Mouse (Mus musculus) cerebellum, adult 2 months (tissue): ENCODE results near the gene Lin7a. TPM values are rescaled to one million over a fixed set of nuclear protein-coding genes. Genes with fewer than 3 reads are reported as not detected.
A peak's percentile ranks its signal among the peaks of the same experiment; 100 is the strongest.

Experiments
- DNase-seq, 2 experiments: peaks; one replicate each; pipeline ENCODE4 v3.0.0; 2021
- H3K27ac ChIP-seq: fragments of 200-500 bp; 2 replicates; pipeline ENCODE4 v1.5.1; 2012; ENCODE audit warnings: low read length, control low read depth, inconsistent platforms; ENCODE audit not compliant: insufficient read depth
- H3K27me3 ChIP-seq: fragments of 200-500 bp; 2 replicates; pipeline ENCODE4 v1.6.1; 2012; ENCODE audit warnings: inconsistent platforms, mild to moderate bottlenecking, low read length, moderate library complexity; ENCODE audit not compliant: control insufficient read depth, insufficient read depth
- H3K4me1 ChIP-seq: fragments of 200-500 bp; 2 replicates; pipeline ENCODE4 v1.6.1; 2011; ENCODE audit warnings: low read length; ENCODE audit not compliant: control insufficient read depth, insufficient read depth
- H3K4me3 ChIP-seq: fragments of 200-500 bp; replicated peaks from 2 replicates; pipeline ENCODE3; 2011; ENCODE audit warnings: mild to moderate bottlenecking, low read depth, low read length, control low read depth; ENCODE audit not compliant: insufficient read depth
- CTCF ChIP-seq: fragments of 200-500 bp; IDR thresholded peaks from 2 replicates; pipeline ENCODE4 v1.5.1; 2011; ENCODE audit warnings: low read depth, mild to moderate bottlenecking, control low read depth, low read length, moderate library complexity, borderline replicate concordance; ENCODE audit not compliant: insufficient read depth
- POLR2A ChIP-seq: fragments of 200-500 bp; IDR thresholded peaks from 2 replicates; pipeline ENCODE4 v1.6.1; 2011; ENCODE audit warnings: low read length, control low read depth, borderline replicate concordance; ENCODE audit not compliant: insufficient read depth
- WGBS: fragments of 180-500 bp; shearing (Covaris S2); methylation state at CpG from one replicate; pipeline ENCODE4 v1.1.7; 2018; 5-methylcytosine and 5-hydroxymethylcytosine counted together
- polyA plus RNA-seq: library from polyadenylated mRNA; depleted of rRNA; stranded (reverse); fragments of >200 nt; gene quantifications from 2 replicates; pipeline ENCODE4 v1.2.3, GENCODE M21; 2012; rRNA removed

Lin7a gene
- polyA plus RNA-seq, 1 experiment: 49.4 TPM

- 8% methylated on average over 4 of the region's 4 CpGs for WGBS
- peak; percentile 88 to 94 for DNase-seq
- H3K4me3 ChIP-seq: no peak overlapping the region
- H3K4me1 ChIP-seq: peaks cover 6% of the 10 kb centered on the region; the same call in 1 of the 2 replicates
- H3K27ac ChIP-seq: peak overlapping the region; percentile 88
- no peaks in the 10 kb centered on the region for H3K27me3 ChIP-seq
- peak; percentile 14; the same call in 1 of the 2 replicates for TF ChIP-seq POLR2A
- TF ChIP-seq CTCF: peak; percentile 97
These were observed 118.0 kb downstream of the Lin7a start for GRCm38 (mm10) chr10:107389505-107389904.

GRCm38 (mm10) chr10:107405347-107405746 is 133.9 kb downstream of the Lin7a start:
- H3K27ac ChIP-seq: no peak overlapping the region
- TF ChIP-seq POLR2A (no peak), CTCF (no peak)
- H3K4me3 ChIP-seq: no peak overlapping the region
- no peak for DNase-seq
- H3K4me1 ChIP-seq: no peaks in the 10 kb centered on the region; the same call in 1 of the 2 replicates
- WGBS: 38% methylated on average over 4 of the region's 4 CpGs
- no peaks in the 10 kb centered on the region for H3K27me3 ChIP-seq

- Histone ChIP-seq H3K27ac (no peak overlapping the region), H3K4me3 (no peak overlapping the region), H3K27me3 (no peaks in the 10 kb centered on the region), H3K4me1 (no peaks in the 10 kb centered on the region)
- TF ChIP-seq POLR2A (no peak), CTCF (no peak)
- 88% methylated on average over 14 of the region's 14 CpGs for WGBS
- DNase-seq: no peak
These were observed 146.8 kb downstream of the Lin7a start for GRCm38 (mm10) chr10:107418306-107418705.

GRCm38 (mm10) chr10:107436967-107437366 is 165.5 kb downstream of the Lin7a start:
- H3K27me3 ChIP-seq: no peaks in the 10 kb centered on the region
- WGBS: 46% methylated on average over 5 of the region's 5 CpGs
- no peak overlapping the region for H3K4me3 ChIP-seq
- no peaks in the 10 kb centered on the region for H3K4me1 ChIP-seq
- no peak overlapping the region for H3K27ac ChIP-seq
- TF ChIP-seq CTCF: no peak
- no peak for TF ChIP-seq POLR2A
- DNase-seq: no peak

- no peak overlapping the region for H3K4me3 ChIP-seq
- WGBS: 16% methylated on average over 4 of the region's 4 CpGs
These were observed 171.3 kb downstream of the Lin7a start for GRCm38 (mm10) chr10:107442781-107443180.

GRCm38 (mm10) chr10:107449496-107450330 is 178.2 kb downstream of the Lin7a start:
- DNase-seq: no peak
- Histone ChIP-seq H3K27me3 (no peaks in the 10 kb centered on the region), H3K27ac (no peak overlapping the region), H3K4me1 (no peaks in the 10 kb centered on the region), H3K4me3 (no peak overlapping the region)
- TF ChIP-seq POLR2A (no peak), CTCF (no peak)
- WGBS: 88% methylated on average over 5 of the region's 5 CpGs

More at GRCm38 (mm10) chr10:107442781-107443180, 171.3 kb downstream of the Lin7a start:
- Histone ChIP-seq H3K27me3 (no peaks in the 10 kb centered on the region), H3K4me1 (no peaks in the 10 kb centered on the region), H3K27ac (no peak overlapping the region)
- DNase-seq: no peak
- TF ChIP-seq CTCF (peak; percentile 15; the same call in 1 of the 2 replicates), POLR2A (no peak)

GRCm38 (mm10) chr10:107467819-107468218 is 196.3 kb downstream of the Lin7a start:
- Histone ChIP-seq H3K27me3 (no peaks in the 10 kb centered on the region), H3K4me3 (no peak overlapping the region), H3K4me1 (no peaks in the 10 kb centered on the region), H3K27ac (no peak overlapping the region)
- TF ChIP-seq CTCF: no peak
- TF ChIP-seq POLR2A: no peak
- 97% methylated on average over 7 of the region's 7 CpGs for WGBS
- no peak for DNase-seq

Other genes with a start within 250 kb of the Lin7a start
- gene Acss3, start 148.0 kb upstream of the Lin7a start, polyA plus RNA-seq: 1.1 and 1.6 TPM in 2 replicates
- gene Myf5, start 214.4 kb downstream of the Lin7a start, polyA plus RNA-seq: not detected in 2 replicates
- not detected in 2 replicates for gene Myf6, start 223.1 kb downstream of the Lin7a start, polyA plus RNA-seq